Mouse (Mus musculus): ENCODE measurements around the gene Dnah8.

DNA sequence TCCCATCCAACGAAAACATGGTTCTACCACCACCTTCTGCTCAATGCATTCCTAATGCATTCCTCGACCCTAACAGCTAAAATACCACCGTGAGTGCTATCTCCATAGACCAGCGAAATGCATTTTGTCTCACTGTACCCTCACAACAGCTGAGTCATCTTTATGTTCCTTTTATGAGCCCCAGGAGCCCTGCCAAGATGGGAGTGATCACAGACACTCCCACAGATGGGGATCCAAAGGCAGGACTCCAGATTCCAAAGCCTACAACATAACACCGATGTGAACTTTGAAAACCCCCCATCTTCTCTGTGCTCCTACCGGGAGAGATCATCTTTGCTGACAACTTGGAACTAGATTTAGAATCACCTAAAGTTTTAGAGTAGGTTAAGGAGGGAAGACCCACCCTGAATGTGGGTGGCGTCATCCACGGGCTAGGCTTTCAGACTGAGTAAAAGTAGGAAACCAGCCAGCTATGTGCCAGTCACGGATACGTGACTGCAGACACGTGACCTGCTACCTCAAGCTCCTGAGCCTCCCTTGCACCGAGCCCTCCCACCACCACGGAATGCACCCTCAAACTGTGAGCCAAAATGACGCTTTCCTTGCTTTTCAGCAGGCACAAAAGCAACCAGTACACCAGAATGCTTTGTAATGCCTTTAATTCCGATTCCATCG is 14.7 kb upstream of the Dnah8 start:
- no peak; the same call in 1 of the 2 replicates for TF ChIP-seq POU5F1 (IDR thresholded peaks at IDR 0.05; ENCODE audit: borderline replicate concordance, low read length)
- no peak for TF ChIP-seq CTCF (conservative IDR thresholded peaks at IDR 0.05; ENCODE audit: low read length)
